Mouse (Mus musculus) NIH3T3 (cell line): ENCODE results near the gene Triobp.
A peak's percentile ranks its signal among the peaks of the same experiment; 100 is the strongest.
"Not testable (repeated sequence)": the region's sequence is repeated elsewhere in the genome, so short reads cannot be mapped to it uniquely, and the experiment has no call there.

Experiments
- DNase-seq: peaks from one replicate; pipeline ENCODE4 v3.0.0-alpha.2; 2012; ENCODE audit warnings: low read depth

Gene Triobp

DNA sequence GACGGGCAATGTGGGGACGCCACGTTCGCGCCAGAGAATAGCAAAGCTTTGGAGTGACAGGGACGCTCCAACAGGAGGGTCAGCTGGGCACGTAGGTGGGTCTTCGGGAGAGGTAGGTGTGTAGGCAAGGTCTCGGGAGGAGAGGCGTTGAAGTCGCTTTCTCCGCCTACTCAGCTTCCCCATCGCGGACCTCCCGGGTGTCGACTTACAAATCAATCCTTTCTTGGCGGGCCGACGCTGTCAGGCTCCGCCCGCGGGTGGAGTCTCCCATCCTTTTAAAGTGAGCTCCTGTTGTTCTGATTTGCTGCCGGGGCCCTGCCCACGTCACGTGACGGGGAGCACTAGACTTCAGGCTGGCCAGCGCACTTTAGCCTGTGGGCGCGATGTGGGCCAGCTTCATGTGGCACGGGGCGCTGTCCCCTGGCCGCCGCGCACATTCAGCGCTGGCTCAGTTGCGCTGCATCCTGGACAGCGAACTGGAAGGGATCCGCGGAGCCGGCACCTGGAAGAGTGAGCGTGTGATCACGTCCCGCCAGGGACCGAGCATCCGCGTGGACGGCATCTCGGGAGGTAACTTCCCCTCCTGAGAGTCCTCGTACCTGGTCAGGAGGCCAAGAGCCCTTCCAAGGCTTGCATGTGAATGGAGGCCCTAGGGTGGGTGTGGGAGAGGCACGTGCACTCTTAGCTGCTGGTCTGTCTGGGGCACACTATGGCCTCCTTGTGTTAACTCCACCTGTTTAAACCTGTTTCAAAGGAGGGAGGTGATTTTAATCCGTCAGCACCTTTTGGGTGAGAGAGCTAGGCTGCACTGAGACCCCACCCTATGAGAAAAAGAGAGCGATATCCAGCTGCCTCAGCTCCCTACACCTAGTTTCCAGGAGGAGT is 83.3 kb downstream of the Triobp start:
- peak; percentile 97 for DNase-seq

DNA sequence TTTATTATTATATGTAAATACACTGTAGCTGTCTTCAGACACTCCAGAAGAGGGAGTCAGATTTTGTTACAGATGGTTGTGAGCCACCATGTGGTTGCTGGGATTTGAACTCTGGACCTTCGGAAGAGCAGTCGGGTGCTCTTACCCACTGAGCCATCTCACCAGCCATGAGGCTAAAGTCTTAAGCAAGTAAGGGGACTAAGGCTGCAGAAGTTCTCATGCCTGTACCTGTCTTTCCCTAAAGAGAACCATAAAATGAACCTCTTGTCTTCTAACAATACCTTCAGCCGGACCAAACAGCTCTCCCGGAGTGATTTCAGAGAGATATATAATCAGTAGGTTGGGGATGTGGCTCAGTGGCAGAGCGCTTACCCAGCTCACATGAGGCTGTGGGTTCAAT is 84.4 kb downstream of the Triobp start:
- DNase-seq = not testable (repeated sequence)

DNA sequence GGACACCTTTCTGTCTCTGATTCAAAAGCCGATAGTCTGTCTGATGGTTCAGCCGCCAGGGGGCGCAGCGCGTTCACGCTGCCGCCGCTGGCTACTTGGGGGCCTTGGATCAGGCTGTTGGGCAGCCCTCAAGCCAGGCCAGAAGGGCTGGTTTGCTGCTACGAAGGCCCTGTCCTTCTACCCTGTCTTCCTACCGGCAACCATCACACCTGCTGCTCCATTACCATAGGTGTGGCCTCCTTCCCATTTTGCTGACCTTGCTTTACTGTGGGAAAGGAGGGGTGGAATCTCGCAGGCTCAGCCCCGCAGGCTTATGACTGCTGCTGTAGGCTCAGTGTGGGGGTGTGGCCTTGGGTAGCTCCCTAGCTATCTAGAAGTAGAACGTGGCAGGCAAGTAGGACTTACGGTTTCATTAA is 90.4 kb downstream of the Triobp start:
- peak; percentile 92 for DNase-seq

DNA sequence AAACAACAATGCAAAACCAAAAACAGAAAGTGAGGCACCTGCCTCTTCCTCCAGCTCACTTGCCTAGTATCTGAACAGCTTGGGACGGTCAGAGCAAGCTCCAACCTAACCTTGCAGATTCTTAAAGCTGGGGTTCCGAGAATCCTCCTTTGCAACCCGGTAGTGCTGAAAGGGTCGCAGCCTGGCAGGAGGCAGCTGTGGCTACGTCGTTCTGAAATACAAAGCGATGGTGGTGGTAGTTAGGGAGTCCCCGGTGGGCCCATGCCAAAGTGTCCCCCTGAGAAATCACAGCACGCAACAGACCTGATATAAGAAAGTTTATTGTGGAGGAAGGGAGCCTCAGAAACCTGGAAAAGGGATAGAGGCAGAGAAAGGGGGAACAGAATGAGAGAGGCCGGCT is 90.8 kb downstream of the Triobp start:
- DNase-seq = no peak

DNA sequence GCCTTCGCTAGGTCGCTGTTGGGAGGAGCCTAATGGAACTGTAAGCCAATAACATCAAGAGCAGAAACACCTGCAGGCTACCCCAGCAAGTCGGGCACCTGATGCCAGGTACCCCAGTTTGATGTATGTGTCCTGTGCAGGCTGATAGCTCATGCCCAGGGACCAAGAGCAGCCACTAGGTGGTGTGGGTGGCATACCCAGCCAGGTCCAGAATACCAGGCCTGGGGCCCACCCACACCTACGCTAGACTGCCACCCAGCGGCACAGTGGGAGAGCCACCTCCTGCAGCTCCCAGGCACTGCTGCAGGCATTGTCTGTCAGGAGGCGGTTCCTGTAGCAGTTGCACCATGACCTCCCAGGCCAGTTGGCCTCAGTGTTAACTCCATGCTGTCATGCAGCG is 91.3 kb downstream of the Triobp start:
- DNase-seq = peak; percentile 80

DNA sequence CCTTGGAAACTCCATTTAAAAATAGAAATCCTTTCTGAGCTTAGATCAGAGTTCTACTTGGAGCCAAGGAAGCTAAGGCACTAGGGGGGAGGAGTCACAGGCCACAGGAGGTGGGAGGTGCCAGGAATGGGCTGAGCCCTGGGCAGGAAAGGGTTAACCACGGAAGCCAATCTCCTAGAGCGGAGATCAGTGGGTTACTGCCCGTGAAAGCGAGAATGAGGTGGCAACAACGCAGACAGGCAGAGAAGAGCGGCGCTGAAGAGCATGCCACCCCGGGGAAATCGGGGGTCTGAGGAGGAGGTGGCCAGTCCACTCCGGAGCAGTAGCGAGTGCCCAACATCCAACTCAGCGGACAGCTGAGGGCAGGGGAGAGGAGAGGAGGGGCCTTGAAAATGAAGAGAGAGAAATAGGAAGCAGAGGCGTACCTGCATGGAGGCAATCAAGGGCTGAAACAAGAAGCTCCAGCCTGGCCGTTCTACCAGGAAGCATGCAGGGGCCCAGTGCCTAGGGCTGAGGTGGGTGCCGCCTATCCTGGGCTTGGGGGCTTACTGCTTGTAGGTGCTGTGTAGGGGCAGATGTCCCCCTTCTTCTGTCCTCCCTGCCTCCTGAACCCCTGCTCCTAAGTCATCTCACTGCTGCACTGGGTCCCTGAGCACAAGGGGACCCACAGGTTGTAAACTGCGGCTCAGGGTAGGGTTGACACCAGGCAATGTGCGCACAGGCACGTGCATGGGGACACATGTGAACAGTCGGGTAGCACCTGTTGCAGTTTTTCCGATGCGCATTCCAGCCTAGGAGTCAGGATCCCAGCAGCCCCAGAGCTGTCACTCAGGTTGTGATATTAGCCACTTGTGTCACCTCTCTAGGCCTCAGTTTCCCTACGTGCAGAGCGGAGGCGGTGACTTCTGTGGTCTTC is 93.2 kb downstream of the Triobp start:
- peak; percentile 48 for DNase-seq

DNA sequence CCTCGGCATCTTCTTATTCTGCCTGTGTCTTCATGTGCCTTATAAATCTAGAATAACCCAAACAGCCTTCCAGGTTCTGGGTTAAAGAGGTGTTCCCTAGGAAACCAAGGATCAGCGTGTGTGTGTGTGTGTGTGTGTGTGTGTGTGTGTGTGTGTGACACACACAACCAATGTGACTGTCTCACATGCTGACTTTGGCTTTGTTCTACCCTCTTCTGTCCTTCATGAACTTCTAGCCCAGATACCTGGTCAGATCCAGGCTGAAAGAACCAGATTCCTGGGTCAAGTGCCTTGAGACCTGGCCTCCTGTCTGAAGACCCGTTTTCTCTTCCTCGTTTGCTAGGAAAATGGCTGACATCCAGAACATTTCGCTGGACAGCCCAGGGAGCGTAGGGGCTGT is 94.1 kb downstream of the Triobp start, which contains the start of gene Galr3:
Gene Galr3 (plus strand): TSS at position 301 of the 400 bp plus-strand sequence.
- no peak for DNase-seq

DNA sequence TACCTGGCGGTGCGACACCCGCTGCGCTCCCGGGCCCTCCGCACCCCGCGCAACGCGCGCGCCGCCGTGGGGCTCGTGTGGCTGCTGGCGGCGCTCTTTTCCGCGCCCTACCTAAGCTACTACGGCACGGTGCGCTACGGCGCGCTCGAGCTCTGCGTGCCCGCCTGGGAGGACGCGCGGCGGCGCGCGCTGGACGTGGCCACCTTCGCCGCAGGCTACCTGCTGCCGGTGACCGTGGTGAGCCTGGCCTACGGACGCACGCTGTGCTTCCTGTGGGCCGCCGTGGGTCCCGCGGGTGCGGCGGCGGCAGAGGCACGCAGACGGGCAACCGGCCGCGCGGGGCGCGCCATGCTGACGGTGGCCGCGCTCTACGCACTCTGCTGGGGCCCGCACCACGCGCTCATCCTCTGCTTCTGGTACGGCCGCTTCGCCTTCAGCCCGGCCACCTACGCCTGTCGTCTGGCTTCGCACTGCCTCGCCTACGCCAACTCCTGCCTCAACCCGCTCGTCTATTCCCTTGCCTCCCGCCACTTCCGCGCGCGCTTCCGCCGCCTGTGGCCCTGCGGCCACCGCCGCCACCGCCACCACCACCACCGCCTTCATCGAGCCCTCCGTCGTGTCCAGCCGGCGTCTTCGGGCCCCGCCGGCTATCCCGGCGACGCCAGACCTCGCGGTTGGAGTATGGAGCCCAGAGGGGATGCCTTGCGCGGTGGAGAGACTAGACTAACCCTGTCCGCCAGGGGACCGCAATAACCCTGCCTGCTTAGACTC is 95.4 kb downstream of the Triobp start:
- DNase-seq = no peak

DNA sequence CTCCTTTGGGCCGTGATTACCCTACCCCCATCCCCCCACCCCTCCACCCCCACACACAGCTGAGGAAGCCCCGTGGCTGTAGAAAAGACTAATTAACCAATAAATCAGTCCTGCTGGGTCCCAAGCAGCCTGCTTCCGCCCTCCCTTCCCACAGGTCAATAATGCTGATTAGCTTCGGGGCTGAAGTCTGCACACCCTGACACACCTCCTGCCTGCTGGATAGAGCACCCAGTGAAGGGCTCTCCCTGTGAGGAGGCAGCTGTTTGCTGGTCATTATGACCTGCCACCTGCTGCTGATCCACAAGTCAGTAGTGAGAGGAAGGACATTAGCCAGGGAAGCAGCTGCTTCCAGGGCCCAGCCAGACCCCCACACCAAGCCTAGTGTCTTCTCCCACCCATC is 97.3 kb downstream of the Triobp start:
- no peak for DNase-seq

DNA sequence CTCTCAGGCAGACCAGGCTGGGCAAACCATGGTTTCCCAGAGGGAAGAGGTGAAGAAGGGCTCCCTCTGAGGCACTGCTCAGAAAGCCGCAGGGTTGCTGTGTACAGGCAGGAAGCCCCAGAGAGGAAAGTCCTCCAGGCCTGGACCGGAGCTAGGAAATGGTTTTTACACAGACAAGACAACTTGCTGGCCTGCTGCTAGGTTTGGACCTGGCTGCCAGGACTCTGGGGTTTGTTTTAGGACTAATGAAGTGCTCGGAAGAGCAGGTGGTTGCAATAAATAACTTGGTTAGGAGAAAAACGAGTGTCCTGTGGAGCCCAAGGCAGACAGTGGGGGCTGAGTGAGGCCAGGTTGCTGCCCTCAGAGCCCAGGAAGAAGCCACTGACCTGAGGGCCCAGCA is 100.7 kb downstream of the Triobp start:
- no peak for DNase-seq

DNA sequence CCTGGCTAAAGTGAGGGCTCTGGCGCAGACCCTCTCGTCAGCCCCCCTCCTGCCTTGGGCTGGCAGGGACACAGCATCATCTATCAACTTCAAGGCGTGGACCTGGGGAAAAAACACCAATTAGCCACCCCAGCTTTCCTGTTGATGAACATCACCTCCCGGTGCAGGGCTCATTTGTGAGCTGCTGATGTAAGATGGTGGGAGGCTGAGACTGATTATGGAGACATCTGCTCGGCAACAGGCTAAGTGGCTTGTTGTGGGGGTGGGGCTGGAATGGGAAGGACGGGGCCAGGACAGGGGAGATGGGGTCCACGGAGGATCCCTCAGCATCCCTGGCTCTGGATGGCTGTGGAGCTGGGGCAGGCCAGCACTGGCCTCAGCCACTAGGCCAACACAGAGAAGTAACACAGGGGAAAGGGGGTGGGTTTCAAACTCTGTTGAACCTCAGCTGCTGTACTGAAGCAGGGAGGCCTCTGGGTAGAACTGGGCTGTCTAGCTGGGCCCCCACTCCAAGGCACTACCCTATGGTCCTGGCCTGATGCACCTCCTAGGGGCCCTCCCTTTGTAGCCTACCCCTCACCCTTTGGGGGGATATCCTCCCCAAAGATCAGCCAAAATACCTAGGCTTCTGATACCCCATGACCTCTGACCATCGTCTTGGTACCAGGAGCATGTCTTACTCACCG is 102.8 kb downstream of the Triobp start:
- DNase-seq = no peak

DNA sequence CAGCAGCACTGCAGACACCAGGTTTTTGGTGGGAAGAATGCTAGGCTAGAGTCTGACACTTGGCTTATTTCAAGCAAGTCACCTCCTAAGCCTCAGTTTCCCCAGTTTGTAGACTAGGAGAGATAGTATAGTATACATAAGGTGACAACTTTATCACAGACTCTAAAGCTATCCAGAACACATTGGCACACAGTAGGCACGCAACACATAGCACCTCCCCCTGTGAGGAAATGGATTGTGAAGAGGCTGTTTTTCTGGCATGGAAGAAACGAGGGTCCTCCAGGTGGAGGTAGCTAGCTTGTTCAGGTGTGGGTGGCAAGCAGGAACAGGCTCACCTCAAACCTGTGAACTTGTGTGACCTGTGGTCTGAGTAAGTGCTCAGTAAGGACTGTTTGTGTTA is 103.4 kb downstream of the Triobp start:
- DNase-seq = no peak

DNA sequence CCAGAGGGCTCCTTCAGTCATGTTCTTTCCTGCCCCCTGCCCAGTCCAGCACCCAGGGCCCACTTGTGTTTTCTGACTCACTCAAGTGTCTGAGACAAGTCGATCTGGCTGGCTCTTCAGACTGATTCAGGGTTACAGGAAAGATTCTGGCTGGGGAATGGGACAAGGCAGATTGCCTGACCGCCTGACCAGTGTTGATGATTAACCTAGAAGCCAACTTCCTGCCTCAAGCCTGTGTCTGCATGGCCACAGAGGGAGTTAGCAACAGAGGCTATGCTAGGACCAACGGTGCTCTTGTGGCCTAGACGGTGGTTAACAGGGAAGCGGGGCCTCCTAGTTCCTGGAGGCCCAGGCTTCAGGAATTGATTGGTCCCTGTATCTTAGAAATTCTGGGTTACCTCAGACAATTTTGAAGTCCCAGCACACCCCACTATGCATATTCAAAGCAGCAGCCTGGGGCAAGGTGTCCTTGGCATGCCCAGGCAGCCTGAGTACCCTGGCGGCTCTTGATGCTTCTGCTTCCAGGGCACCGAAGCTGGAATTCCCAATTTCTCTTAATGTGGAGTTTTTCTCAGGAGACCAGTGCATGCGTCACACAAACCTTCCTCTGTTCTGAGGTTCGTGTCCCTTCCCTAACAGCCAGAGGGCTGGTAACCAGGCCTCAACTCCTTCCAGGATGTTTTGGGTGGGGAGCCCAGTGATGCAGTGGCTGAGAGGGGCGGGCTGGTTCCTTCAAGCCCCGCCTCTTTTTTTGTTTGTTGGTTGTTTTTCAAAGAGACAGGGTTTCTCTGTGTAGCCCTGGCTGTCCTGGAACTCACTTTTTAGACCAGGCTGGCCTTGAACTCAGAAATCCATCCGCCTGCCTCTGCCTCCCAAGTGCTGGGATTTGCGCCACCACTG is 104.2 kb downstream of the Triobp start:
- DNase-seq = peak; percentile 60

DNA sequence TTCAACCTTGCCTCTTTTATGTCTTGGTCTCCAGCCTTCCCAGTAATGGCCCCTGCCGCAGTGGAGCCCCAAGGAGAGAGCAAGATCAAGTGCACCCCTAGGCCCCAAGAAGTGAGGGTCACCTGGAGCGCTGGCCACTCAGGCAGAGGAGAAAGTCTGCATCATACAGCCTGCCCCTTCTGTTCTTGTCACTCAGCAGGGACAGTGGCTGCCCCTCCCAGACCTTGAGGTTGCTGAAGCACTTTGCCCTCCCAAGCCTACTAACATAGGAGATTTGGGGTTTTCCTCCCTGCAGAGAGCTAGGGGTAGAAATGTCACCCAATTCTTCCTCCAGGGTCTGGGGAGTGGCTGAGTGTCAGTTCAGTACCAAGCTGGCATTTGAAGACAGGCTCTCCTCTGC is 104.8 kb downstream of the Triobp start:
- no peak for DNase-seq
